Mouse (Mus musculus): ENCODE measurements at regions not wholly inside any gene's neighbourhood (a gene's known extent, or its start where the extent isn't known, plus 50 kb on each side); places are given as distances from the start of the nearest gene placed in this dataset.

DNA sequence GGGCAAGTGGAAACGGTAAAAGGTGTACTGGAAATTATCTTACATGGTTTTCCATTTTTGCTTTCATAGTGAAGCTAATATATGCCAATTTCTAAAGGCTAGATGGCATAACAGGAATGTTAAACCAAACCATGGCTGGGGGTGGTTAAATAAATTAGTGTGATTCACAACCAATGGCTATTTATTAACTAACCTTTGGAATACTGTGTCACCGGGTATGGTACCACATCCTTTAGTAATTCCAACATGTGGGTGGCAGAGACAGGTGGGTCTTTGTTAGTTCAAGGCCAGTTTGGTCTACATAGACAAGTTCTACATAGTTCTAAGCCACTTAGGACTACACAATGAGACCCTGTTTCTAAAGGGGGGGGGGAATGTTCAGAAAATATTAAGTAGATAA is 179.8 kb upstream of the Plxnc1 start:
- intact Hi-C loops (cut with DNase I), result no loop called here
- no peak for DNase-seq

DNA sequence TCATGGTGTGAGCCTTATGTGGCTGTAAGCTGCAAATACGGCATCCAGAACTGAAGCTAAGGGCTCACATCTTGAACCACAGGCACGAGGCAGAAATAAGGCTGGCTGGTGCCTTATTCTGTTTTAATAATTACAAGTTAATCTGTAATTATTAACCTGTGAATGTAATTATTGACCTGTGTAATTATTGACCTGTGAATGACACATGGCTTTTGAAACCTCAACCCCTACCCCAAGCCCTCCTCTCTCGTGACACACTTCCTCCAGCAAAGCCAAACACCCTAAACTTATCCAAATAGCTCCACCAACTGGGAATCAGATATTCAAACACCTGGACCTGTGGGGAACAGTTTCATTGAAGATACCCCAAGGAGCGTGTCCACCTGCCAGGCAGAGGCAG is 175.4 kb upstream of the Plxnc1 start:
- intact Hi-C loops (cut with DNase I), result no loop called here
- DNase-seq, result no peak

DNA sequence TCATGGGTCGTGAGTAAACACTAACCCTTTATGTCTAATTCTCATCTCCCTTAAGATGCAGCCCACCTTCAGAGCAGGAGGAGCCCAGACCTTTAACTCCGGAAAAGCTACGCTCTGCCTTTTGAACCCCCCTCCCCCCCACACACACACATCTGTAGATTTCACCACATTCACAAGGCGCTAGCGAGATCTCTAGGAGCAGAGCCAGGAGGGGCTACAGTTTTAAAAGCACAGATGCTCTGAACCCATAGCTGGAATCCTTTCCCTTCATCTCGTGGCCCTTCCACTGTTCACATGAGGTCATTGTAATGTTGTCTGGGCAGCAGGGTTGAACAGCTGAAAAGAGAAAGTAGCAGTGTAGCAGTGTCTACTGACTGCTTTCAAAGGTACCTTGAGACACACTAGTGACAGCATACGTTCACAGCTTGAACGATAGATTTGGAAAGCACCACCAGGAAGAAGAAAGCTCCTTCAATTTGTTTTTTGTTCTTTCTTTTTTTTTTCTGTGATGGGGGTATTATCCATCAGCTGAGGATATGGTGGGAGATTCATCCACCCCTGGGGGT is 174.2 kb upstream of the Plxnc1 start:
- intact Hi-C loops (cut with DNase I), result no loop called here
- no peak for DNase-seq

DNA sequence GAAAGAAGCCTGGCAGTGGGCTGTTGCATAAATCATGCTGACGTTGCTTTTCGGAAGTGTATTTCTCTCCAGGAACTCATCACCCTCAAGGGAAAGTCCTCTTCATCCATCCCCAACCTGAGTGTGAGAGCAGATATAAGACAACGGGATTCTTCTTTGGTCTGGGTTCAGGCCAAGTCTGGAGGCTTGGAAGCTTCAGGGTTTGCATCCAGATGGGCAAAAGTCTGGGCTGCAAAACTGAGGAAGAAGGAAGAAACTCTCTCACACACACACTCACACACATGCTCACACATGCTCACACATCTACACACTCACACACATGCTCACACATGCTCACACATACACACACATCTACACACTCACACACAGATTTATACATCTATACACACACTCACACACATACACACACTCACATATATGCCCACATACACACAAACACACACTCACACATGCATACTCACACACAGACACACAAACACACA is 173.1 kb upstream of the Plxnc1 start:
- intact Hi-C loops (cut with DNase I), result no loop called here

DNA sequence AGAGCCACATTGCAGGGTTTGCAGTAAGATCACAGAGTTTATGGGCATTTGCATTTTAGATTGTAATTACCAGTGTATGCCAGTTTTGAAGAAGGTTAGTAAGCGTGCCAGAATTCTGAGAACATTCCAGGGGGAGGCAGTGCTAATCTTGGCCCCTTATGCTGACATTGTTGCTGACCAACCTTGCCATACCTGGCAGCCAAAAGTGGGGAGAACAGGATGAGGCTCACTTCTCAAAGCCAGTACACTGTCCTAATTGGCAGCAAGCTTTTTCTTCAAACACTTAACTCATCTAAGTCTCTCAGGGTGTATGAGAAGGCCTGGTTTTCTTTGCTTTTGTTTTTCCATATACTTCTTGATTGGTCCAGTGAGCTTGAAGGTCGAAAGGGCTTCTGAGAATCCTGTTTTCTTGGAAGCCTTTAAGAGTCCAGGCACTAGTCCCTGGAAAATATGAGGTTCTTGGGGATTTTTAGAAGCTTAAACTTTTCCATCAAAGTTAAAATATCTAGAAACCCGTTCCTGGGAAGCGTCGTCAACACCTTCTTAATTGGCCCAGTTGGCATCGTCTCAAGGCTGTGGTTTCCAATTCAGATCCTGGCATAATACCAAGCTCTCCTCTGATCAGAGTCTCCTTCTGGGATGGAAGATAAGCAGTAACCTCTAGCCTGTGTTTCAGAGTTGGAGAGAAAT is 172.6 kb upstream of the Plxnc1 start:
- no peak for DNase-seq
- intact Hi-C loops (cut with DNase I), result no loop called here

More for the DNA sequence above, 173.1 kb upstream of the Plxnc1 start:
- DNase-seq, result no peak

DNA sequence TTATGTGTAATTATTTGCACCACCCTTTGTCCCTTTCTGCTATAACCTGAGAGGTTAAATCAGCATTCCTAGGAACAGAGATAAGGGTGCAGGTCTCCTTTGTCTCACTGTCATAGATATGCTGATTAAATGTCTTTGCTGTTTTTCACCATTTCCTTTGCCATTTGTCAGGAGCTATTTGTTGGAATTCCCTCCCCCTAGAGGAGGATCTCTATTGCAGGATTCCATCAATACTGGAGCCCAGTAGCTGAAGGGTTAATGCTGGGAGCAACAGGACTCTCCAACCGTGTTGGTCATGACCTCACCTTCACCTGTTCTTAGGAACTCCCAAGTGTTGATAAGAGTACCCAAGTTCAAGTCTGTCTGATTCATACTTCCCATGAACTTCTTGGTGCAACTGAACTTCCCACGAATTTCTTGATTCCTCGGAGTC is 172.0 kb upstream of the Plxnc1 start:
- DNase-seq, result no peak
- intact Hi-C loops (cut with DNase I), result no loop called here

DNA sequence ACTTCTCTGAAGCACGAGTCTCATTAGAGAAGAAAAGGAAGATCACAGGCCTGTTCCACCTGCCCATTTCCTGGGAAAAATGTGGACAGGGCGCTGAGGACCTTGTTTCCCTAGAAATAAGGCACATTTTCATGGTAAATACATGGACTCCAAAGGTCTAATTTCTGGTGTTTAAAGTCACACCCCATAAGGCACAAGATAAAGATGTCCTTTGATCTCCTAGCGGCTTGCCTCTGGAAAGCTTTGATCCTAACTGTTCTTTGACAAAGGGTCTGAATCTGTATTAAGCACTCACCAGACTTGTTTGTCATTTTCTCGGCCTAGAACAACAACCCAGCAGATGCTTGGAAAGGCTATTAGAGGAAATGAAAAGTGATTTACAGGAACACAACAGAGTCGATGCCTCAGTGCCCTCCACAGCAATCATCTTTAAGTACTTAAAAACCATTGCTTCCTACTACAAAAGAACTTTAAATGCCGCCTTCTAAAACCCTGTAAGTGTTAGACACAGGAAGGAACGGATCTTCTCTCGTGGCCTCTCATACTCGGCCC is 168.3 kb upstream of the Plxnc1 start:
- no peak for DNase-seq
- intact Hi-C loops (cut with DNase I), result no loop called here

DNA sequence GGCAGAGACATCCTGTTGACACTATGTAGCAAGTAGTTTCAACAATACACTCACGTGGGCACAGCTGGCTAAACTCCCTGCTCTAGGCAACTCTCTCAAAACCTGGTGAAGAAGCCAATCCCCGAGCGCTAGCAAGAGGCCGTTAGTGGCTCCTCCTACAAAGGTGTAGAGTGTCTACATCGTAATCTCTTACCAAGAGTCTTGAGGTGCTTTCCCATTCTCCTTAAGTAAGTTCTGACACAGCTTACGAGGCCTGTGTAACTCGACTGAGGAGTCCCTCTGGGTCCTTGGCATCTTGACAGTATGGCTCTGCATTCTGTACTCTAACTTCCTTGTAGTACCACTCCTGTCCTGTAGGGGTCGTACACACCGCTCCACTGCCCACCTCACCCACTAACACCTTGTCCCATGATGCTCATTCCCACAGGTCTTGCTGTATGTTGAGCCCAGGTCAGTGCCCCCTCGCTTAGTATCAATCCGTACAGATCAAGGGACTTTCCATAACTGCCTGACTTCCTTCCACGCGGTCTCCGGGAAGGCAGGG is 167.7 kb upstream of the Plxnc1 start:
- DNase-seq, result no peak
- intact Hi-C loops (cut with DNase I), result no loop called here

DNA sequence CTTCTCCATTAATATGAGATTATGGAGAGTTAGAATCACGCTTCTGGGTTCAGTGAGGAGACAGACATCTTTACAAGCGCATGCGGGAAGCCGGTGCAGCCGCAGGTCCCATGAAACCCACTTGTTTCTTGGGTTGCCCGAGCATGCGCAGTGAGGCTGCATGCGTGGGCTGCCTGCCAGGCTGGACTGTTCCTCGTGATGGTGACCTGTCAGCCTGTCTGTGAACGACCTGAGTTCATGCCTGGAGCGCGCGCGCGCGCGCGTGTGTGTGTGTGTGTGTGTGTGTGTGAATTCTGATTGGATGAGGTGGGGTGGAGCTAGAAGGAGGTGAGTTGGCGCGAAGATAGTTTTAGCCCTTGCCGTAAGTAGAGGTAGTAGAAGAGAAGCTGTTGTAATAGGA is 166.2 kb upstream of the Plxnc1 start:
- DNase-seq, result no peak
- intact Hi-C loops (cut with DNase I), result no loop called here

DNA sequence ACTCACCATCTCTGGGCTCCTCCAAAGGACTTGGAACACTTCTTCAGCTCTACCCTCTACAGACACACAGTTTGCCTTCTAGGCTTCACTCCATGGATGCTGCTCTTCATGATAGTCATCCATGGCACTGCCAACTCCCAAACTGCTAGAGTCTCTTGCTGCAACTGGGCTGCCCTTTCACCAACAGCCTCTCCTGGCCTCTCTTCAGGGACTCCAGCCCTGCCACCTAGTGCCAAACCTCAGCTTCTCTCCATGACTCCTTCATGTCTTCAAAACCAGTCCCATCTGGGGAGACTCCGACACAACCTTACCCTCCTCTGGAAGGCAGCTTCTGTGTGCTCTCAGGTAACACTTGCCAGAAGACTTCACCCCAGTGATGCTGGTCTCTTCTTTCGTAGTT is 164.9 kb upstream of the Plxnc1 start:
- intact Hi-C loops (cut with DNase I), result no loop called here
- DNase-seq, result no peak

DNA sequence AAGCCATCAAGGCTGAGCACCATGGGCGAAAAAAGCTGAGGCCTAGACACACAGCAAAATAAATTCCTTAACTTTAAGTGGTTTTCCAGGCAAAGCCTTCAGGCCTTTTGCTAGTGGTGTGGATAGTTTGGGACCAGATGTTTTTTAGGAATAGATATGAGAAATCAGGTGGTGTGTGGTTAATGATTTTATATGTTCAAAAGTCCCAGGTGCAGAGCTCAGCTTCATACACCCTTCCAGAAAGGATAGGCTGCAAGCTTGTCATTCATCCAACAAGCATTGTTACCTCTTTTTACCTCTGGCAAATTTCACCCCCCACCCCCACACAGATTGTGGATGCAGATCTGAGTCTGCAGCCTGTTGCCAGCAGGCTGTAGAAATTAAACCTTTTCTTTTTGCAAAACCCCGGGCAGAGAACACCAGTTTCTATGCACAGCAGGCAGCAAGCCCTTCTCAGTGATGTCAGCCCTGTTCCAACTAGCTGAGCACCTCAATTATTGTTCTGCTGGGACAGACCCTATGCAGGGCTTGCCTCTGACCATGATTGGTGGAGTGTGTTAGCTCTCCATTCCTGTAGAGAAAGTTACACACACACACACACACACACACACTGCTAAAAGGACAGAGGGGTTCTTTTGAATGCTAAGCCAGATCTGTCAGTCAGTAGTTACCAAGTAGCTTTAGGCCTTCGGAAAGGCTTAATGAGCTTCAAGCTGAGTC is 163.1 kb upstream of the Plxnc1 start:
- DNase-seq, result no peak
- intact Hi-C loops (cut with DNase I), result no loop called here

DNA sequence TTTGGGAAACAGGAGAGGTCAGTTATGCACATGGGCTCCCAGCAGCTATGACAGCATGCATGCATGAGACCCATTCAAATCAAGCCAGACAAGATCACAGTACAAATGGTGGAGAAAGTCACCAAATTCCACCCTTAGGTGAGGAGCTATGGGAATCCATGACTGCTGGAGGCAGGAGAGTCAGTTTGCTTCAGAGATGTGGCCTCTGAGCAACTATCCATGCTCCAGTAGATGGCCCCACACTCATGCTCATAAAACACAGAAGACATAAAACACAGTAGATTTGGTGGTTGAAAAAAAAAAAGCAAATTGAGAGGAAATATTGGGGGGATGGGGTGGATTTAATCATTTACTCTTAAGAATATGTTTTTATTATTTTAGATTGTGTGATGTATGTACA is 159.2 kb upstream of the Plxnc1 start:
- intact Hi-C loops (cut with DNase I), result loop anchor here (5.0 kb wide), 1 partner anchor 33 kb away; no protein-coding TSS in a partner anchor
- DNase-seq, result no peak

DNA sequence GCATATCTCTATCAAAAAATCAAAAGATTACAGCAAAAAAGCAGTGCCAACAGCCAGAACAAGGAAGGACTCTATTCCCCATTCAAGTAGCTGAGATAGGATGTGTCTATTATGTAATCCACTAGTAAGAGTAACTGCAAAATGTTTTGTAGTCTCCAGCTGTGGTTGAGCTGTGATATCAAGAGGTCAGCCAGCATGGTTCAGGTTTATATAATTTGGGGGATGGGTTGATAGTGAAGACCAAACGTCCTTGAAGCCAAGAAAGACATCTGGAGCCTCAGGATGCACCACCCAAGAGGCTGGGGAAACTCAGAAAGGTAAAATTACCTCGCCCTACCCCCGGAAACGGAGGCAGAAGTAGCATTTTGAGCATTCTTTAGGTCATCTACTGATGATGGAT is 158.3 kb upstream of the Plxnc1 start:
- no peak for DNase-seq
- intact Hi-C loops (cut with DNase I), result loop anchor here (5.0 kb wide), 1 partner anchor 34 kb away; no protein-coding TSS in a partner anchor

DNA sequence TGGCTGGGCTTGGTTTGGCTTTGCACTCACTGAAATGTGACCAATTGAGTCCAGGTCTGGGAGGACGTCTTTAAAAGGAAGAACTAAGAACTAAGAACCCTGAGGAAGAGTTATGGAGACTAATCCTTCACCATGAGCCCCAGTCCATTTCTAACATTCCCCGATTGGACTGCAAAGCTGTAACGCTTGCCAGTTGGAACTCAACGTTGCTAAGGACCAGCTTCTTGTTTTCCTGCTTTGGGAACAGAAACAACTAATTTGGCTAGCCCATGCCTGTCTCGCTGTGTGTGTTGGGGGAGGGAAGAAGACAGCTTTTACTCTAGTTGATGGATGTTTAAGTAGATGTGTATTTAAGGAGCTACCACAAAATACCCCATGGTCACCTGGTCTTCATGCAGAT is 155.3 kb upstream of the Plxnc1 start:
- intact Hi-C loops (cut with DNase I), result loop anchor here (5.0 kb wide), 1 partner anchor 37 kb away; no protein-coding TSS in a partner anchor
- DNase-seq, result peak in 1 of 2 experiments; percentile 37

DNA sequence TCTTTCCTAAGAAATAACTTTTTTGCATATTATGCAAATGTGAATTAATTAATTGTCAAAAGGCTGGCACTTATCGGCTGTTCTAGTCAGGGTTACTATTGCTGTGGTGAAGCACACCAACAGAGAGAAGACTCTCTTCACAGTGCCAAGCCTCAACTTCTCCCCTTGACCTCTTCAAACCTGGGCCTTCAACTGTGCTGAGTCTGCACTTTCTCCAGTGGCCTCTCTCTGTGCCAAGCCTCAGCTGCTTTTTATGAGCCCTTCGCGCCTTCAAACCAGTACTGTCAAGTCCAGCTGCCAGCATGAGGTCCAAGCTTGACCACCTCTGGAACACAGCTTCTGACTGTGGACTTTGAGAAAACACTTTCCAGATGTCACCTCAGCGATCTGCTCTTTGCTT is 151.2 kb upstream of the Plxnc1 start:
- intact Hi-C loops (cut with DNase I), result no loop called here

DNA sequence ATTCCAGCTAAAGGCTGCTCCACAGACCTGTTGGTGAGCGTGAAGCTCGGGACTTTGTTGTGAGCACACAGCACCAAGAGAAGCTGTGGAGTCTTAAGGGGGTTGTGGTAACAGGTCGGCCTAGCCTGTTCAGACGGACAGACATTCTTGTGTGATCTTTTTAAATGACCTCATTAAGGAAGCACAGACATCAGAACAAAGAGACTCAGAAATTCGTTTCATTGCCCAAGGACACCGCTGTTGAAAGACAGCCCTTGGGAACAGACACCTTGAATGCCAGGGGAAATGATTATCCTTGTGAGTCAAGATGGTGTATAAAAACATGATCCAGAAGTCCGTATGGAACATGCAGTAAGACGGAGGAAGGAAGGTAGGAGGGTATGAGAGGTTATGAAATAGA is 150.1 kb upstream of the Plxnc1 start:
- DNase-seq, result no peak
- intact Hi-C loops (cut with DNase I), result no loop called here

More for the DNA sequence above, 151.2 kb upstream of the Plxnc1 start:
- DNase-seq, result no peak

DNA sequence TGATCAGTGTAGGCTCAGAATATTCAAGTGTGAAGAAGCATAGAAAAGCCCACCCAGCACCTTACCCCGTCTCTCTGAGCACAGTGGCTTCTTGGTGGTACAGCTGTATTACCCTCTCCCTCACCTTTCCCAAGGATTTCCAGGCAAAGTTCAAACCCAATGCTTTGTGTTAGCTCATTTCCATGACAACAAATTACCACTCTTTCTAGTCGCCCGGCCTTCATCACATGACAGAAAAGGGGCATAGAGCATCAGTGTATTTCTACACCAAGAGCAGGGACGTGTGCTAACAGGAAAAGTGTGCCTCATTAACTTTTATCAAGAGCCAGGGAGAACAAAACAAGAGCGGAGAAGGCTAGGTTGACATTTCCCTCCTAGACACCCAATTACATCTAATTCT is 148.6 kb upstream of the Plxnc1 start:
- intact Hi-C loops (cut with DNase I), result no loop called here
- DNase-seq, result no peak

DNA sequence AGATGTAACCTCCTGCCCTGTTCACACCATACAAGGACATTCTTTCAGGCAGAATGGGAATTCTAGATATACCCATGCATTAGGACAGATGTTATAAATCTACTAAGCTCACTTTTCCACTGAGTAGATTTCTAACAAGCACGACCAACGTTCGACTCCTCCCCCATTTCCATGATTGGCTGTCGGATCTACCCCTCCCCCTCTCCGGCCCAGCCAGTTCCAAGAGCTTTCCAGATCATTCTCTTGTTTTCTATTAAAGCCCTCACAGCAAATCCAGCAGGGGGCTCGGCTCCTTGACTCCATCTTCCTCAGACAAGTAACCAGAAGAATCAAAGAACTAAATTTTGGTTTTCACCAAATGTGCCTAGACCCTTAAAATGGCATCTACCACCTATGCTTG is 146.5 kb upstream of the Plxnc1 start:
- intact Hi-C loops (cut with DNase I), result no loop called here
- DNase-seq, result no peak

DNA sequence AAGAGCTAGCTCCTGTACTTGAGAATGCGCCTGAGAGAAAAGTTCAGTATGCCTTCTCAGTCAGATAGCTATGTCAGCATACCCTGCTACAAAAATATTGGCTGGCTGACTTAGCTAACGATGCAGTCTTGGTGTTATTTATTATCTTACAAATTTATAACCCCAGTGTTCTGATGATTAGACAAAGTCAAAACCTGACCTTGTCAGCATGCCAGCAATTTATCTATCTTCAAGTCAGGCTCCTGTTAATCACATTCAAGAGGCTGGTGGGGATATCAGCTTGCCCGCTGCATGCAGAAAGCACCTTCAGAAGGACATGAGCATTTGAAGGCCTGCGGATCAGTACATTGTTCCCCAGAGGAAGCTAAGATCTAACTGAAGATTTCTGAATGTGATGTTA is 146.0 kb upstream of the Plxnc1 start:
- intact Hi-C loops (cut with DNase I), result no loop called here
- DNase-seq, result no peak

DNA sequence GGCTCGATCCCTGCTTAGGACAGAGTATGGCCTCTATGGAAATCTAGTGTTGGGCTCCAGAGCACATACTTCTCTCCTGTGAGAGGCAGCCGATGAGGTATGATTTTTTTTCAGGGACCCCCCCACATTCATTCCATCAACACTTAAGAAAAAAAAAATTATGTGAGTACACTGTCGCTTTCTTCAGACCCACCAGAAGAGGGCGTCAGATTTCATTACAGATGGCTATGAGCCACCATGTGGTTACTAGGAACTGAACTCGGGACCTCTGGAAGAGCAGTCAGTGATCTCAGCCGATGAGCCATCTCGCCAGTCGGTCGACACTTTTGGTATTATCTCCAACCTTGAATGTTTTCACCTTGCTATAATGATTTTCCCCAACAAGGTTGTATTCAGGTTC is 145.4 kb upstream of the Plxnc1 start:
- DNase-seq, result no peak
- intact Hi-C loops (cut with DNase I), result no loop called here

Measured in gastrocnemius, postnatal 36 days (tissue).